8 mouse cellular contexts compared by ENCODE assay signal in the genomic region with DNA sequence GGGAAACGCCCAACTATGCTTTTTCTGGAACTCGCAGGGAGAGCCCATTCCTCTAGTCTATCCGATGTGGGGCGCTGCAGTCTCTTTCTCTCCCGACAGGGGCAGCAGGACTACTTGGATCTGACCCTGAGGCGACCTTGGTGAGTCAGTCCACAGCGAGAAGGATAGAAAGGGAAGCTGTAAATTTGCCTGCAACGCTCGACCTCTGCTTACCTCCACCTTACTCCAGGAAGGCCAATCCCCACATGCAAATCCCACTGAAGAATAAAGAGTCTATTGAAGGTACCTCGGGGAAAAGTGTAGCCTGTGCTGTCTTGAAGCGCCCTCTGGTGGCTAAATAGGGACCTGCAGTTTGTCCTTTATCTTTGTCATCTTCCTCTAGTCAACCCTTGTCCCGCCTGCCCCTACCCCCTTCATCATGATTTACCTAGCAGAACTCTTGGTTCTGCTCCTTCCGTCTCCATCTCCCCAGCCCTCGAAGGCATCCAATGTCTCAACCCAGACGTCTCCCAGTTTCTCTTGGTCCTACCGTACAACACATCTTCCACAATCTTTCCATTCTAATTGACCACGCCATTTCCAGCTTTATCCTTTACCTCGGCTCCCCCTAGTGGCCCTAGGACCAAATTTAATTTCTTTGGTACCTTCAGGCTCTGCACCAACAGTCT. TPM values are rescaled to one million over a fixed set of nuclear protein-coding genes. Genes with fewer than 3 reads are reported as not detected.
DNase-seq lines count a peak whose midpoint lies in the region; ATAC-seq lines count a peak whose summit lies in the region.

No protein-coding gene starts in this region.

- H3K9me3 ChIP-seq in megakaryocyte, embryonic 14.5 days: no peaks in the 10 kb centered on the region

- H3K27me3 ChIP-seq in megakaryocyte, embryonic 14.5 days (replicated peaks): peaks cover 47% of the 10 kb centered on the region

- no peaks in the 10 kb centered on the region for H3K36me3 ChIP-seq in megakaryocyte, embryonic 14.5 days (replicated peaks; ENCODE audit: low read length)

- ATAC-seq in common myeloid progenitor, adult 5-6 weeks (replicated peaks; ENCODE audit: low read depth, poor library complexity, severe bottlenecking): peak; percentile 87

- H3K4me1 ChIP-seq in megakaryocyte, embryonic 14.5 days: peaks cover 33% of the 10 kb centered on the region

- DNase-seq in ZHBTc4 (ENCODE audit: low read depth, low spot score): peak; percentile 94
- peak; percentile 78 for DNase-seq in gastrocnemius, adult 8-10 months (ENCODE audit: low spot score in 2 of 2)
- peak; percentile 84 for DNase-seq in hindlimb bud, embryonic 11.5 days (ENCODE audit: extremely low spot score, low read depth, low spot score)
- peak; percentile 78 to 93 for DNase-seq in left cerebral cortex, adult 8-10 months (ENCODE audit: low spot score in 2 of 2)
- peak; percentile 91 to 94 for DNase-seq in right cerebral cortex, postnatal 10 days (ENCODE audit: low spot score in 2 of 2)
- peak; percentile 79 for DNase-seq in urinary bladder, postnatal 25 days (ENCODE audit: low spot score)

- H3K4me3 ChIP-seq in megakaryocyte, embryonic 14.5 days (replicated peaks): peak overlapping the region; percentile 93

RNA-seq across cellular contexts. Expression of gene Crb2, which starts 4.3 kb away (rescaled TPM):
- not detected in 2 replicates for total RNA-seq in common myeloid progenitor, adult 5-6 weeks (2017)
- under 1 TPM in 3 of 4 experiments, not detected in 1; 0.02 to 0.08 (median 0.04) TPM for total RNA-seq in gastrocnemius, adult 8-10 months (2022)
- total RNA-seq in left cerebral cortex, adult 8-10 months (2022): 1 to 10 TPM; 3.1 to 5.0 (median 4.3) TPM
- not detected in 2 replicates for polyA plus RNA-seq in megakaryocyte, embryonic 14.5 days (2012; ENCODE audit: insufficient read depth, low replicate concordance)

Comparison
In these comparisons a context has a peak if more than half of its experiments do, and no peak if none do; other contexts are left out.
1. Peak in every context shown above with its lines: DNase-seq, ATAC-seq and H3K4me3 ChIP-seq.